Mouse (Mus musculus) central nervous system, embryonic 11.5 days (tissue): Measurements from ENCODE around the gene Hesx1. TPM values are rescaled to one million over a fixed set of nuclear protein-coding genes. Genes with fewer than 3 reads are reported as not detected.

Experiments used
- polyA plus RNA-seq: library from polyadenylated mRNA; depleted of rRNA; stranded (reverse); fragments of >200 nt; gene quantifications from 2 replicates; pipeline ENCODE4 v1.2.3, GENCODE M21; 2012; rRNA removed

Hesx1 gene
- polyA plus RNA-seq = 0.65 and 1.7 TPM in 2 replicates

DNA sequence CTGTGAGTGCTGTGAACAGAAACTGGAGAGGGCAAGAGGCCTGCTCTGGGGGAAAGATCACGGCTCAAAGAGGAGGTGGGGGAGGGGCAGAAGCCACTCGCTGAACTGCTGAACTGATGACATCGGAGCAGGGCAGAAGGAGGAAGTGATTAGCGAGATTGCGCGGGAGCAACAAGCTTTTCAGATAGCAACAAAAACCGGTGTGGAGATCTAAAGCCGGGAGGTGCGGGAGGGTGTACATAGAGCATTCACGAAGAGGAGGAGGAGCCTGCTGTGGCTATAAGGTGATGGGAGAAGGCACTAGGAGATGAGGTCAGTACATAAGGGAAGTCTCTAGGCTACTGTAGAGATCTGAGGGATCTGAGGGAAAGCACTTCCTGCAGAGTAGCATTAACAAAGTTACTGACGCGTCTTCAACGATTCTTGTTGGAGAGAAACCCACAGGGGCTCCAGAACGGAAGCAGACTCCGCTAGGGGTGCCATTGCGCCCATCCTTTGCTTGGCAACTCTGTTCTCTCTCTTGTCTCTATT is at the start of gene Hesx1:
Gene Hesx1 (plus strand): TSS at position 206 of the 531 bp plus-strand sequence.

DNA sequence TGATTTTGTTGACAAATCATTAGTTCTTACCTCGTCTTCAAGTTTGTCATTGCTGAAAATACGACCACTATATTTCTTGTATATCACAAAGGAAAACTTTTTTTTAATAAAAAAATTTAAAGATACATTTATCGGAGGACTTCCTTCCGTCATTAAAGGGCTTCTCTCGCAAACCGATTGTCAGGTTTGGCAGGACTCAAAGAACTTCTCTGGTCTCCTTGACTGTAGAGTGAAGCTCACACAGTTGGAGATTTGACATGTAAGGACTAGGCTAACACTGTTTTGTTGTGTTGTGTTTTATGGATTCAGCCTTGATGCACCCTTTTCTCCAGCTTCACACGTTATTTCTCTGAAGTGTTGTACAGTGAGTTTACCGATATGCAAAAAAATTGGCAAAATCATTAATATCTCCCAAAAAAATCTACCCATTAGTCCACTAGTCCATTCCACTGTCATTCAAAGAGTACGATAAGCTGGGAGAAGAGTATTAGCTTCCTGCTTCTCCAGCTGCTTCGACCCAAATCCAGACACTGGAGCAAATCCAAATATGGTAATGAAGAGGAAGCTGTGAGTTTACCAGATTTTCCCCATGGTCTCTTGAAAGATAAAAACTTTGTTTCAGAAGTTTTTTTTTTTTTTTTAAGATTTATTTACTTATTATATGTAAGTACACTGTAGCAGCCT is 23.0 kb upstream of the Hesx1 start, which contains the start of gene Appl1:
Gene Appl1 (minus strand): TSS at position 127 of the 684 bp plus-strand sequence.

DNA sequence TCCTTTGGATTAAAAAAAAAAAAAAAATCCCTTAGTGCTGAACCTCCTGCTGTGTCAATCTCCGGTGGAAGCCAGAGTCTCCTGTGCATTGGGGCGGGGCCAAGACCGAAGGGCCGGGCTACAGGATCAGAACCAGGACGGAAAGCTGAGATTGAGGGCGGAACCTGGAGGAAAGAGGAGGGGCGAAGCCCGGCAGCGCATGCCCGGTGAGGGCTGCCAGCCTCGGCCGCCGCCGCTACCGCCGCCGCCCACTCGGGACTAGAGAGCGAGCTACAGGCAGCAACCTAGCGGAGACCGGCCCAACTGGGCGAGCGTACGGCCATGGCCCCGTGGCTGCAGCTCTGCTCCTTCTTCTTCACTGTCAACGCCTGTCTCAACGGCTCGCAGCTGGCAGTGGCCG is 44.6 kb downstream of the Hesx1 start, which contains the start of gene Il17rd:
Gene Il17rd (plus strand): TSS at position 159 of the 400 bp plus-strand sequence.

Other genes starting within 250 kb of the Hesx1 start
- gene Asb14, start 99.9 kb upstream of the Hesx1 start, polyA plus RNA-seq = 0.10 TPM in 1 of 2 replicates, not detected in the other
- 14.1 and 23.4 TPM in 2 replicates for gene Appl1, start 23.2 kb upstream of the Hesx1 start, polyA plus RNA-seq
- gene Il17rd, start 44.5 kb downstream of the Hesx1 start, polyA plus RNA-seq = 11.3 and 15.4 TPM in 2 replicates
- 1.7 and 4.9 TPM in 2 replicates for gene Arhgef3, start 120.5 kb downstream of the Hesx1 start, polyA plus RNA-seq